Mouse (Mus musculus): ENCODE measurements around the gene Zbtb45. TPM values are rescaled to one million over a fixed set of nuclear protein-coding genes. Genes with fewer than 3 reads are reported as not detected.

Gene Zbtb45
- total RNA-seq, 2 experiments from 2014 or later = 11.7 to 13.6 TPM

Other genes with a start within 250 kb of the Zbtb45 start
- 1 to 10 TPM; 2.3 to 4.3 TPM for gene Zscan18, start 206.4 kb downstream of the Zbtb45 start, total RNA-seq (2021)
- 10 to 100 TPM; 10.5 to 11.0 TPM for gene Zfp329, start 191.2 kb downstream of the Zbtb45 start, total RNA-seq (2021)
- 10 to 100 TPM; 22.2 to 24.0 TPM for gene Zfp110, start 175.3 kb downstream of the Zbtb45 start, total RNA-seq (2021)
- gene Zfp128, start 128.9 kb downstream of the Zbtb45 start, total RNA-seq (2021) = 1 to 10 TPM; 3.2 to 3.4 TPM
- gene Zscan22, start 112.2 kb downstream of the Zbtb45 start, total RNA-seq (2021) = 10 to 100 TPM; 10.7 to 13.6 TPM
- gene Rps5, start 87.7 kb downstream of the Zbtb45 start, total RNA-seq (2021) = 100 to 1,000 TPM; 919 to 976 TPM
- gene Rnf225, start 82.6 kb downstream of the Zbtb45 start, total RNA-seq (2021) = under 1 TPM; 0.20 to 0.63 TPM
- gene Zfp324, start 44.2 kb downstream of the Zbtb45 start, total RNA-seq (2021) = 1 to 10 TPM; 9.3 to 9.5 TPM
- 1 to 10 TPM; 5.9 to 7.6 TPM for gene Zfp446, start 32.2 kb downstream of the Zbtb45 start, total RNA-seq (2021)
- gene Slc27a5, start 11.8 kb downstream of the Zbtb45 start, total RNA-seq (2021) = under 1 TPM in 1 of 2 experiments, not detected in 1; 0.20 TPM
- 100 to 1,000 TPM; 221 to 229 TPM for gene Trim28, start 10.9 kb downstream of the Zbtb45 start, total RNA-seq (2021)
- 100 to 1,000 TPM; 178 to 225 TPM for gene Chmp2a, start 24.8 kb upstream of the Zbtb45 start, total RNA-seq (2021)
- gene Ube2m, start 28.2 kb upstream of the Zbtb45 start, total RNA-seq (2021) = 100 to 1,000 TPM; 173 to 178 TPM
- gene Mzf1, start 44.7 kb upstream of the Zbtb45 start, total RNA-seq (2021) = 1 to 10 TPM; 1.8 to 2.9 TPM
- not detected for gene Vmn1r85, start 85.1 kb upstream of the Zbtb45 start, total RNA-seq (2021)
- not detected for gene Vmn1r86, start 109.9 kb upstream of the Zbtb45 start, total RNA-seq (2021)
- gene Vmn1r87, start 130.1 kb upstream of the Zbtb45 start, total RNA-seq (2021) = not detected
- gene Vmn1r88, start 149.5 kb upstream of the Zbtb45 start, total RNA-seq (2021) = under 1 TPM; 0.03 to 0.17 TPM
- not detected for gene Vmn1r89, start 203.0 kb upstream of the Zbtb45 start, total RNA-seq (2021)